Mouse (Mus musculus) limb, embryonic 11.5 days (tissue): ENCODE measurements around the gene 3110021N24Rik. TPM values are rescaled to one million over a fixed set of nuclear protein-coding genes. Genes with fewer than 3 reads are reported as not detected.

Experiments
- ATAC-seq: fragments of 200-750 bp; cut with Nextera tagmentation; 2 replicates; pipeline ENCODE4 v1.8.0; 2017; ENCODE audit warnings: low read depth; ENCODE audit not compliant: insufficient number of reproducible peaks, low FRiP score, low TSS enrichment
- DNase-seq: peaks from one replicate; pipeline ENCODE4 v3.0.0-alpha.2; 2015; ENCODE audit warnings: low spot score
- H3K27ac ChIP-seq: fragments of 300-500 bp; sonication (generic); replicated peaks from 2 replicates; pipeline ENCODE4 v1.5.1; 2014; ENCODE audit warnings: low read depth, mild to moderate bottlenecking, low read length
- H3K27me3 ChIP-seq: fragments of 300-500 bp; sonication (generic); 2 replicates; pipeline ENCODE4 v1.6.1; 2014; ENCODE audit warnings: mild to moderate bottlenecking, low read length, mixed read lengths; ENCODE audit not compliant: control insufficient read depth, insufficient read depth
- H3K36me3 ChIP-seq: fragments of 300-500 bp; sonication (generic); 2 replicates; pipeline ENCODE4 v1.6.1; 2014; ENCODE audit warnings: mild to moderate bottlenecking, low read length, moderate library complexity, mixed read lengths; ENCODE audit not compliant: control insufficient read depth, insufficient read depth
- H3K4me1 ChIP-seq: fragments of 300-500 bp; sonication (generic); 2 replicates; pipeline ENCODE4 v1.6.1; 2014; ENCODE audit warnings: low read length, mixed read lengths; ENCODE audit not compliant: control insufficient read depth, insufficient read depth
- H3K4me2 ChIP-seq: fragments of 300-500 bp; sonication (generic); 2 replicates; pipeline ENCODE4 v1.6.1; 2014; ENCODE audit warnings: low read depth, mild to moderate bottlenecking, moderate library complexity; ENCODE audit not compliant: severe bottlenecking
- H3K4me3 ChIP-seq: fragments of 300-500 bp; sonication (generic); 2 replicates; pipeline ENCODE4 v1.5.1; 2014; ENCODE audit warnings: low read depth, low read length
- H3K9ac ChIP-seq: fragments of 300-500 bp; sonication (generic); 2 replicates; pipeline ENCODE4 v1.6.1; 2014; ENCODE audit warnings: mild to moderate bottlenecking, low read length
- H3K9me3 ChIP-seq: fragments of 300-500 bp; sonication (generic); 2 replicates; pipeline ENCODE4 v1.6.1; 2016; ENCODE audit warnings: low read length; ENCODE audit not compliant: control insufficient read depth
- WGBS: fragments of 180-500 bp; shearing (Covaris S2); extraction: QIAGEN DNeasy Blood & Tissue Kit; methylation state at CpG from one replicate; pipeline ENCODE4 v1.1.7; 2014; 5-methylcytosine and 5-hydroxymethylcytosine counted together
- polyA plus RNA-seq: library from polyadenylated mRNA; unstranded; fragments of >200 nt; fragmentation: Nextera tagmentation; extraction: Ambion mirVana; gene quantifications from 2 replicates; pipeline ENCODE4 v1.2.1, GENCODE M21; 2014

3110021N24Rik gene
- polyA plus RNA-seq, 1 experiment from 2014 or later = 1.2 TPM

DNA sequence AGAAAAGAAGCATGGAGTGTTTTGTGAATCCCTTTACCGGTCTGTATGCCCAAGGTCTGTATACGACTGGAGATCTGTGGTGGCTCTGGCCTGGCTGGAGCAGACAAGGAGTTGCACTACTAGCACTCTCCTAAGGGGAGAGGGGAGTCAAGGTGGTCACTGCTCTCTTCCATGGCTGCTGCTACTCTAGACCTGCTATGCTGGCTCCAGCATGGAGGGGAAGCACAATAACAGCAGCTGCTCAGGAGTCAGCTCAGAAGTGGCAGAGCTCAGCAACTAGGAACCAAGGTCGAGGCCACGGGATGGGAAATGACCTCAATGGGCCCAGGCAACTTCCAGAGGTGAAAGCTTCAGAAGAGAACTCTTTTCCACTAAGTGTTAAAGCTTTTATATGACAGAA is 91.7 kb downstream of the 3110021N24Rik start:
- H3K4me3 ChIP-seq = no peak overlapping the region
- no peak overlapping the region for H3K27ac ChIP-seq
- no peaks in the 10 kb centered on the region for H3K27me3 ChIP-seq
- no peak for ATAC-seq
- H3K9ac ChIP-seq = no peak overlapping the region
- H3K9me3 ChIP-seq = no peaks in the 10 kb centered on the region
- no peaks in the 10 kb centered on the region for H3K36me3 ChIP-seq
- DNase-seq = no peak
- H3K4me1 ChIP-seq = no peaks in the 10 kb centered on the region
- WGBS = 64% methylated on average over 4 of the region's 4 CpGs
- no peak overlapping the region for H3K4me2 ChIP-seq

DNA sequence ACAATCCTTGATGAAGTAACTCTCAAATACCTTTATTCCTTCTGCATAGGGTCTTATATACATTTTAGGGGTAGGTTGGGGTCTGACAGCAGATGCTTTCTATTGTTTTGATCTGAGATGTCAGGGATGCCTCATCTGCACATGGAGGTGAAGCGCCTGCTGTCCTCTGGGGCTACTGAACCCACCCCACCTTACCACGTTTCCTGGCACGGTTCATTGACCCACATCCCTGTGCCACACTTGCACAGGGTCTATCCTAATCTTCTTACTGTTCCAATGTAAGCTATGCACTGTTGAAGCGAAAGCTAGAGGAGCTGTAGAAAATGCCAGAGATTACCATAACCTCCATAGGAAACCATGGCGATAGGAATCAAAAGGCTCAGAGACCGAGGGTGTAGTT is 92.1 kb downstream of the 3110021N24Rik start:
- Histone ChIP-seq H3K9ac (no peak overlapping the region), H3K4me2 (no peak overlapping the region), H3K27me3 (no peaks in the 10 kb centered on the region), H3K4me1 (no peaks in the 10 kb centered on the region), H3K4me3 (no peak overlapping the region), H3K9me3 (no peaks in the 10 kb centered on the region), H3K36me3 (no peaks in the 10 kb centered on the region), H3K27ac (no peak overlapping the region)
- 81% methylated on average over 6 of the region's 6 CpGs for WGBS
- no peak for DNase-seq
- no peak for ATAC-seq

DNA sequence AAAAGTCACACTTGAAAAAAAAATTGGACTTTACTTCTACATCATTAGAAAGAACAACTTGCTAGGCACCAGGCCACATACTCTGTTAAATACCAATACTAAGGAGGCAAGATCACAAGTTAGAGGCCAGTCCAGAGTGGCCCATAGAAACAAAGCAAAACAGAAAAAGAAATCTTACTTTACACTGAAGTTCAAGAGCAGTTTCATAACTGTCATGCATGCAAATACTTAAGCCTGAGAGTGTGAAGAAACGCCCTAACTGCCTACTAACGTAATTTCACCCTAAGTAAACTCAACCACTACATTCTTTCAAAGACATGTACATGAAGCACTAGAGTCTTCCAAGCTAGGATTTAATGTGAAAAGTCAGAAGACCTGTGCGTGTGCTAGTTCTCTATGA is 106.2 kb downstream of the 3110021N24Rik start:
- H3K4me3 ChIP-seq = no peak overlapping the region
- peaks cover 16% of the 10 kb centered on the region; the same call in 1 of the 2 replicates for H3K36me3 ChIP-seq
- H3K27me3 ChIP-seq = no peaks in the 10 kb centered on the region
- DNase-seq = no peak
- H3K4me1 ChIP-seq = no peaks in the 10 kb centered on the region
- no peak overlapping the region for H3K4me2 ChIP-seq
- H3K9ac ChIP-seq = no peak overlapping the region
- 97% methylated on average over 3 of the region's 3 CpGs for WGBS
- H3K9me3 ChIP-seq = no peaks in the 10 kb centered on the region
- no peak for ATAC-seq
- no peak overlapping the region for H3K27ac ChIP-seq

DNA sequence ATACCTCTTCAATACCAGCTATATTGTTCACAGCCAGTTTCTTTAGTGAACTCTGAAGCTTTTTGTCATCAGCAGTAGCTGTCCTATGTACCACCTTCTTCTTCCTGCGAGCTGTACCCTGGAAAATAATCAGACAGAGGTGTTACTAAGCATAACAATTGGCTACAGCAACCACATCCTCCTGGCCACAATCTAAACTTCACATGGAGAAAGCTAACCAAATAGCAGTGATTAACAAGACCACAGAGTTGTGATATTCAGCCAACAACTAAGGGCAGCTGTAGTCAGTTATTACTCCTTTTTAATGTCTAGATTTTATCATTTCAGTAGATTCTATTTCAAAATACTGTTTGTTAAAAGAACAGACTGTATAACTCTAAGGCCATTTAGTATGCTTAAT is 106.6 kb downstream of the 3110021N24Rik start:
- no peak overlapping the region for H3K9ac ChIP-seq
- no peak overlapping the region for H3K4me3 ChIP-seq
- DNase-seq (no peak), ATAC-seq (no peak)
- H3K9me3 ChIP-seq = no peaks in the 10 kb centered on the region
- H3K4me2 ChIP-seq = no peak overlapping the region
- H3K27me3 ChIP-seq = no peaks in the 10 kb centered on the region
- H3K4me1 ChIP-seq = no peaks in the 10 kb centered on the region
- H3K27ac ChIP-seq = no peak overlapping the region
- peaks cover 16% of the 10 kb centered on the region; the same call in 1 of the 2 replicates for H3K36me3 ChIP-seq
- WGBS = 88% methylated on average over 1 of the region's 1 CpGs

DNA sequence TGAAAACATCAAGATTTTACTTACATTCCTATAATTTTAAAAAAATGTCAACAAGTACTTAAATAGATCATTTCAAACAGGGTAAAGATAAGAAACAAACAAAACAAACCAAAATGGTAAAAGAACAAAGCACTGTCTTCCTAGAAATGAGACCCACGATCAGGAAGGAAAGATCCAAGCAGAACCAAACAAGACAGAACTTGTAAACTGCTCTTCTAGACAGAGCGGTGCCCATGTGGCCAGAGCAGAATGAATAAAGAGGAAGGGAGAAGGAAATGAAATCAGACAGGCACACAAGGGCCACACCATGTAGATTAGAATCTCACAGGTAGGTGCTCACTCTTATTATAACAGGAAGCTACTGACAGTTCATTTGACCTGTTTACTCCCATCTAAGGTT is 107.2 kb downstream of the 3110021N24Rik start:
- peaks cover 16% of the 10 kb centered on the region; the same call in 1 of the 2 replicates for H3K36me3 ChIP-seq
- no peak for ATAC-seq

DNA sequence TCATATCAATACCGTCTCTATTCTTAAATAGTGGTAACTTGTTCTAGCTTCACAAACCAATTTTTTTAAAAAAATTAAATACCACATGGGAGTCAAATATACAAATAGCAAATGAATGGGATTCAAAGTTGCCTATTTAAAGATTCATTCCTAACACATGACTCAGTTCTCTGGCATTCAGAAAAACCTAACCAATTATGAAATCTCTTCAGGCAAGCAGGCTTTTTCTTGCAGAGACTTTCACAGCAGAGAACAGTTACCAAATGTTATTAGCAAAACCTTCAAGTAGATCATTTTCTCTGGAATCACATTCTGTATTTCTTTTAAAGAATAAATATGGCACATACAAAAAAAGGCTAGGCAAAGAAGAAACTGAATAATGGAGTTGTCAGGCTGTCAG is 111.2 kb downstream of the 3110021N24Rik start:
- 98% methylated on average over 1 of the region's 1 CpGs for WGBS
- peaks cover 10% of the 10 kb centered on the region; the same call in 1 of the 2 replicates for H3K36me3 ChIP-seq
- DNase-seq = no peak
- H3K4me2 ChIP-seq = no peak overlapping the region
- H3K27ac ChIP-seq = no peak overlapping the region
- peaks cover 8% of the 10 kb centered on the region for H3K4me1 ChIP-seq
- no peak overlapping the region for H3K4me3 ChIP-seq
- ATAC-seq = no peak
- H3K9ac ChIP-seq = no peak overlapping the region
- H3K27me3 ChIP-seq = no peaks in the 10 kb centered on the region
- H3K9me3 ChIP-seq = no peaks in the 10 kb centered on the region

More for the DNA sequence above, 107.2 kb downstream of the 3110021N24Rik start:
- WGBS = 92% methylated on average over 2 of the region's 2 CpGs
- H3K4me3 ChIP-seq = no peak overlapping the region
- no peaks in the 10 kb centered on the region for H3K9me3 ChIP-seq
- no peak overlapping the region for H3K9ac ChIP-seq
- DNase-seq = no peak
- no peaks in the 10 kb centered on the region for H3K4me1 ChIP-seq
- H3K27me3 ChIP-seq = no peaks in the 10 kb centered on the region
- no peak overlapping the region for H3K27ac ChIP-seq
- no peak overlapping the region for H3K4me2 ChIP-seq

Other genes starting within 250 kb of the 3110021N24Rik start
- 129 and 136 TPM in 2 replicates for gene Prpf38a, start 140.3 kb upstream of the 3110021N24Rik start, polyA plus RNA-seq
- gene Orc1, start 140.2 kb upstream of the 3110021N24Rik start, polyA plus RNA-seq = 21.5 and 25.1 TPM in 2 replicates
- gene Cc2d1b, start 99.7 kb upstream of the 3110021N24Rik start, polyA plus RNA-seq = 27.6 and 27.7 TPM in 2 replicates
- gene Zfyve9, start 61.1 kb downstream of the 3110021N24Rik start, polyA plus RNA-seq = 4.7 and 4.8 TPM in 2 replicates
- gene Btf3l4, start 114.0 kb downstream of the 3110021N24Rik start, polyA plus RNA-seq = 249 and 251 TPM in 2 replicates
- 116 TPM in 2 replicates for gene Txndc12, start 115.0 kb downstream of the 3110021N24Rik start, polyA plus RNA-seq
- 59.3 and 60.9 TPM in 2 replicates for gene Kti12, start 128.1 kb downstream of the 3110021N24Rik start, polyA plus RNA-seq
- 0.71 and 1.5 TPM in 2 replicates for gene A730015C16Rik, start 129.0 kb downstream of the 3110021N24Rik start, polyA plus RNA-seq
- 13.3 and 13.4 TPM in 2 replicates for gene Rab3b, start 159.4 kb downstream of the 3110021N24Rik start, polyA plus RNA-seq